Mouse (Mus musculus) kidney, adult 18-20 months (tissue): ENCODE results near the gene 1700034J05Rik.

Experiments
- DNase-seq: peaks from one replicate; pipeline ENCODE4 v3.0.0; 2021

The 1700034J05Rik gene

DNA sequence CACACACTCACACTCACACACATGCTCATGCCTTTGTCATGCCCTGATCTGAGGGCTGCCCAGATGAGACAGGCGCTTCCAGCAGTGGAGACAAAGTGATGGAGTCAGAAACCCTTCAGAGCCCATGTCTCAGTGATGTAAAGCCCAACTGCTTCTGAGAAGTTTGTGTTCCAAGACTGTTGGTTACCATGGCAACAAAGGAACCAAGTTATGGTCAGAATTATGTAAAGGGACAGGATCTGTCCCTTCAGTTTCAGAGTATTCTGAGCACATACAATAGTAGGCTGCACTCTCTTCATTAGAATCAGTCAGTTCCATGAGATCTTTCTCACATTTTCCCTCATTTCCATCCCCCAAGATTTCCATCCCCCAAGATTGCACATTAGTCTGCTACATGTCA is at the start of gene 1700034J05Rik:
TSS of gene 1700034J05Rik (minus strand) at position 165 of the 400 bp plus-strand sequence.
- no peak for DNase-seq

DNA sequence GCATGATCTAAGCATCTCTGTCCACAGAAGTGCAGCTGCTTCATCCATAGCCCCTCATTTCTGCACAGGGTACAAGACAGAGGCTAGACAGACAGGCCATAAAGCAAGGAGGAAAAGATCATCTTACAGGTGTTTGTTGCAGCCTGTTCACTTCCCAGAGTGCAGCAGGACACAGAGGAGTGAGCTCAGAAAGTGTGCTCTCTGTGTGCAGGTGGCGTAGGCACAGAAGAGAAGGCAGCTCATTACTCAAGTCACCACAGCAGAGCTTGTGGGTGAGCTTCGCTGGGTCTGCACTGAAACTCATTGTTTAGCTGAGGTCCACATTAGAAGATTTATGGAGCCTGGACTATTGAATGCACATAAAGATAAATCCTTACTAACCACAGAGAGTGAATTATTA is 45.5 kb upstream of the 1700034J05Rik start:
- DNase-seq, result no peak

DNA sequence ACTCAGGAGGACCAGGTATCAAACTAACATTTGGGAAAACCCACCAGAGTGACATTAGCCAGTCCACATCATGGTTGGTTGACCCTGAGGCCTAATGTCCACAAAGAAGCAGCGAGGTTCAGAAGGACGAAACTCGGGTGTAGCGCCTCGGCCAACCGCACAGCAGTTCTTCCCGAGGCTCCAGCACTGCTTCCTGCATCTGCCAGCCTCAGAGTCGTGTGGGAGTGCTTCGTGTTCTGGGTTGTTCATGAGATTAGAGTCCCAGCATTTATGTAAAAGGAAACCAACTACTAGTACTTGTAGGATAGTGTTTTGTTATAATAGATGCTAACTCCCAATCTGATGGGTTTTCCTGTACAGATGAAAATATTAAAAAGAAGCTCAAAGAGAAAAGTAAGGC is 45.1 kb upstream of the 1700034J05Rik start:
- no peak for DNase-seq

DNA sequence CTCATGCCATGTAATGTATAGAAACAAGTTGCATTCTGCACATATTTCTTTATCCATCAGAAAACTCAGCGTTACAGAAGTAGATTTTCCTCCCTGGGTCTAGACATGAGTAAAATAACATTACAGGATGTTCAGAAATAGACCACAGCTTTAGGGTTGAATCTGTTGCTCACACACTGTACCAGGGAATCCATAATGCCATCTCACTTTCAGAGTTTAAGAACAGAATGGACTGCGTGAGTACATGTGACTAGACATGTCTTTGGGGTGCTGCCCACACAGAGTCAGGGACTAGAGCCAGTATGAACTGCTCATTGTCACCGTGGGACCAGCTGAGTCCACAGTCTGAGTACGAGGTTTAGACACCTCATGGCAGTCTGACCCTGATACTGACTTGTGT is 44.5 kb upstream of the 1700034J05Rik start:
- DNase-seq, result no peak

DNA sequence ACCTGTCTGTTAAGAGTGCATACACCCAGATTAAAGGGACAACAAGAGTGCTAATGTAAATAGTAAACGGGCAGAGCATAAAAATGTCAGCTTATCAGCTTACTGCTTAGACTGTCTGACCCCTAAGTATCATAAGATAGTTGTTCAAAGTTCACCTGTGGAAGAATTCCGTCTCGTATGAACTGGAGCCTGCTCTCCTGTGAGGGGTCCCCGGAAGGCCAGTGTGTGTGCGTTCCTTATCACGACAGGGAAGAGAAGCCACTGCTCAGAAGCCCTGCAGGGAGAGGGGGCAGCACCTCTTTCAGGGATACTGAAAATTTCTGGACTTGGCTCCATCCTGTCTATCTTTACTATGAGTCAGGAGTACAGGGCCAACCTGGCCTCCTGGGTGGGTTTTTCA is 42.8 kb upstream of the 1700034J05Rik start:
- DNase-seq, result no peak

DNA sequence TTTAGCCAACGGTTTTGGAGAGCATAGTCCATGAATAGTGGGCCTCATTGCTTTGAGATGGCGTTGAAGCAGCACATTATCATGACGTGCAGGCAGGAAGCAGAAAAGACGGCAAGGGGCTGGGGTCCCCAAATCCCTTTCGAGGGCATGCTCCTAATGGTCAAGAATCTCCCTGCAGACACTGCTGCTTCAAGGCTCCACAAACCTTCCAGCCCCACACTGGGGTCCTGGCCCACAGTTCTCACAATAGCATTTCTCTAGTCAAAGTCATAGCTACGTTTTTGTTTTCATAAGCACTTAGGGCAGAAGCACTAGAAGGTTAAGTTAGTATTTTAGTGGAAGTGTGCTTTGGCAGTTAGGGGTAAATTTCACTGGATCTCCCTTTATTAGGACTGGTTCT is 41.7 kb upstream of the 1700034J05Rik start:
- DNase-seq, result no peak

DNA sequence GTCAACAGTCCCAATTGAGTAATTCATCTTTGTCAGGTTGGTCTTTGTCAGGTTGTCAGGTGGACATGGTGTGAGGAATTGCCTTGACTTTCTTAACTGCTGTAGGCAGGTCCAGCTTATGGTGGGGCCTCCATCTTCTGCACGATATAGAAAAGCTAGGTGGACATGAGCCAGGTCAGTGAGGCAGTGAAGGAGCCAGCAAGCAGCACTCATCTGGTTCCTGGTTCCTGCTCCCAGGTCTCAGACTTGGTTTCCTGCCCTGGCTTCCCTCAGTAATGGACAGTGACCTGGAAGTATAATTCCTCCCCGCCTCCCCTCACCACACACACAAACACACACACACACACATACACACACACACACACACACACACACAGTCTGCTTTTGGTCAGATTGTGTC is 41.2 kb upstream of the 1700034J05Rik start:
- DNase-seq, result no peak

DNA sequence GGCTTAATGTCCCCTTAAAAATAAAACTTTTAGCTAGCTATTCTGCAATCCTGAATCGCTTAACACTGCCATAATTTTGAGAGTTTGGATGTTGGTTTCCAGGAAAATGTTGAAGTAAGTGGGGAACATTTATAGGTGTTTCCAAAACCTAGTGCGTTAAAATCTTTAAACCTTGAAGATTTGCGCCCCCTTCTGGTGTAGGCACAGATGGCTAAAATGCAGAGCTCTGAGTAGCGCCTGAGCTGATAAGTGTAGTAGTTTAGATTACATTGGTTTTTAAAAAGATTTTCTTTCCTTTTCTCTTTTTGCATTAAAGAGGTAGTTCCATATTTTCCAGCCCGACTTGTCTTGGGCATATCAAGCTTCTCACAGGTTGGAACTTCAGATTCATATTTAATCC is 40.0 kb upstream of the 1700034J05Rik start:
- DNase-seq, result peak; percentile 57

DNA sequence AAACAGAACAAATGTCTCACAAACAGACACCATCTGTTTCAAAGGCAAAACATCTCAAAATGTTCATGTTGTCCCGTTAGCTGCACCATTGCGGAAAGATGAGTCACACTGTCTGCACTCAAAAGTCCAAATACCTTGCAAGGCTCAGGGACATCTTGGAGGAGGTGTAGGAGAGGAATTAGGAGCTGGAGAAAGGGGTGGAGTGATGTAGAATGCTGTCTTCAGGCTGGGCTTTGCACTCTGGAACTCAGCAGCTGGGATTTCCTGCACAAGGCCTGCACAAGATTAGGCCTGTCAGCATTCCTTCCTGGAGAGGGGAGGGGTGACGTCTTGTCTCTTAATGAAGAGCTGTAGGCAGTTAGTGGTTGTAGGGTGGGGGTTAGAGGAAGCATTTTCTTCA is 30.3 kb upstream of the 1700034J05Rik start:
- DNase-seq, result no peak

DNA sequence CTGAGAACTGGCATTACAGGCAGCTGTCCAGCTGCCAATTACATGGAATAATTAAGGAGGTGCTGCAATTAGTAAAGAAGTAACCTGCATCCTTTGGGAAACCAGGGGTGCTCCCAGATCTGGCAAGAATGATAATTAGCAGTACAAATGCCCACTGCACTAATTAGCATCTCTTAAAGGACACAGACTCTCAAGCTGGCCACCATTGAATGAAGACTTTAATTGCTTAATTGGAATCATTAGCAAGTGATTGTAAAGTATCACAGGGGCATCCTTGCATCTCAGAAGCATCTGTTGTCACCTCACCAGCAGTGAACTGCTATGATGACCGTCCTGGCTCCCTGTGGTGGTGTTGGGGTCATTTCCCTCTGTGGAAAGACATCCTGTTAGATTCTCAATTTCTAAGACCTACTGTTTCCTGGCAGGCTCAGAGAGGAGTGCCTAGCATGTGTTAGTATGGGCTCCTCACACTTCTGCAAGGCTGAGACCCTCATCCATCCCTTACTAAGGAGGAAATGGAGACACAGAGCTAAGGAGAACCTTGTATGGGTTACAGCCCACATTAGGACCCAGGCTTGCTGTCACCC is 27.1 kb upstream of the 1700034J05Rik start:
- no peak for DNase-seq

DNA sequence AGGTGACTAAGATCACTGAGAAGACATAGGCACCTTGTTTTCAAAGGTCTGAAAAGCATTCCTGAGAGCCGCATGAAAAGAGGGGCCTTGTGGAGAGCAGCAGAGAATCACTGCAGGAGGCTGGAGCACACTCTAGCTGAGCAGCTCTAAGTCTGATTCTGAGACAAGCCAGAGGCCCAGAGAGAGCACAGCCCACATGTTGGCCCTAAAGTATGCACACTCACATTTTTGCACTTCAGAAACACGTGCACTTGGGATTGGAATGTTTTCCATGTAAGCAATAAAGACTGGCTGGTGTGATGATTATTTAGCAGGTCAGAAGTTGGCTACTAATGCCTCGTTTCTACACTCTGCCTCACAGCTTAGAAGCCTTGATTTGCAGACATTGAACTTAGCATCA is 25.7 kb upstream of the 1700034J05Rik start:
- no peak for DNase-seq

DNA sequence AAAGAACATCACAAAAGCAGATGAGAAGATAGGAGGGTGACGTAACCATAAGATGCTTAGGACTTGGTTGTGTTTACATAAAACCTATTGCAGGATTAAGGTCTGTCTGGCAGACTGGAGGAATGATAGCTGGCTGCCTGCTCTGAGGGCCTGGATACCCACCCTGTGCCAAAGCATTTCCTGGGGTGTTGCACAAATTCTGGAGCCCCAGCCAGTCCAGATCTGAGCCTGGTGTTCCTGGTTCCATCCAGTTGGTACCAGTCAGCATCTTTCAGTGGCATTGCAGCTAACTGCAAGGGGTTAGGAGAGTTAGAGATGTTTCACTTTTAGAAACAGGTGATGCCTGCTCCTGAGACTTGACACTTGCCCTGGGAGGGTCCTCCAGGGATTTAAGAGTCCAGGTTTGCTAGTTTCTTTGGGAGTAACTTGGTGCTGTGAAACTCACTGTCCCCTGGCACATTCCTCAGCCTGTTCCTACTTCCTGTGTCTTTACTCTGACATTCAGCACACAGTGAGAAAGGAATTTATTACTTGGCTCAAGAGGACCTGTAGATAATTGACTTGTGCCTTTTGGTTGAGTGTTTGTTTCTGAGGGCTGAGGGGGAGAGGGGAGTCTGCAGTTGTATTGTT is 25.0 kb upstream of the 1700034J05Rik start:
- DNase-seq, result peak; percentile 70

DNA sequence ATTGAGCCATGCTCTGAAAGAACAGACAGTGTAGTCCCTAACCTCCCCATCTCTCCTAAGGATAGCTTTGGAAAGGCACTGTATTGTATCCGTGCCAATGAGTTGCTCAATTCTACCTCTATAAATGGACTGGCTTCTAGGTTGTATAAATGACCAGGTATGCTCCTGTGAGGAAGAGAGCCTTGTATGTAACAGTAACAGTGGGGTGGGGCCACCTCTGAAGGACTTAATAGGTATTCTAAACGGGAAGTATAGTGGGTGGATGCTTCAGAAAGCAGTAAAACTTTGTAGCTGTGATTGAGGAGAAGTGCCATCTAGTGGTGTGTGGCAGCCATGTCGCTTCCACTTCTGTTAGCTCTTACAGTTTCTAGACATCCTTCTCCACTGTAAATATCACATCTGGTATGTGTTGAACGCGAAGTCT is 24.5 kb upstream of the 1700034J05Rik start:
- DNase-seq, result peak; percentile 57

DNA sequence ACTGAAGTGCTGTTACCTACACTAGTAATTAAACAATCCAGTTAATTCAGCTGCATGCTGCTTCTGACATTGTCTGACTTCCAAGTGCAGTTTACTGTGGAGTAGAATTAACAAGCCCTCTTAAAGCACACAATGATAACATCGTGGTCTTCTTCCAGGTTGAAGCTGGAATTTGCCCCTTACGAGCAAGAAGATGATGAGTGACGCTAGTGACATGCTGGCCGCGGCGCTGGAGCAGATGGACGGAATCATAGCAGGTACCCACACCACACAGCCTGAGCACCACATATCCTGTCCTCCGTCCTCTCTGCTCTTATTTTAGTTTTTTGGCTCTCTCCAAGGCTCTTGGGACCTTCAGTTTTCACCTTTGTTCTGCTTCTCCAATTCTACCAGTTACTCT is 22.2 kb upstream of the 1700034J05Rik start:
- no peak for DNase-seq

DNA sequence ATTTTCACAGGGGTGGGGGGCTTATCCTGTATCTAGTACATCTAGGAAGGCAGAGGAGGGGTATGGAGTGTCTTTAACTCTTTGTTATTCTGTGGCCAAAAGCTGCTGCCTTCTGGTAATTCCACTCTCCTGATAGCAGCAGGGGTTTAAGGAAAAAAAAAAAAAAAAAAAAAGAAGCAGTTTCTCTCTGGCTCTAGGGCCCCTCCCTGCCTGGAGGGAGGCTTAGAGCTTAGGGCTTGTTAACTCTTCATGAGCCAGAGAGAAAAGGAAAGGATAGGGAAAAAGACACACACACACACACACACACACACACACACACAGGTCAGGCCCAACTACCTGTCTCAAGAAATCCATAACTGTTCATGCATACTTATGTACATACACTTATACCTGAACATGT is 19.6 kb upstream of the 1700034J05Rik start:
- no peak for DNase-seq

DNA sequence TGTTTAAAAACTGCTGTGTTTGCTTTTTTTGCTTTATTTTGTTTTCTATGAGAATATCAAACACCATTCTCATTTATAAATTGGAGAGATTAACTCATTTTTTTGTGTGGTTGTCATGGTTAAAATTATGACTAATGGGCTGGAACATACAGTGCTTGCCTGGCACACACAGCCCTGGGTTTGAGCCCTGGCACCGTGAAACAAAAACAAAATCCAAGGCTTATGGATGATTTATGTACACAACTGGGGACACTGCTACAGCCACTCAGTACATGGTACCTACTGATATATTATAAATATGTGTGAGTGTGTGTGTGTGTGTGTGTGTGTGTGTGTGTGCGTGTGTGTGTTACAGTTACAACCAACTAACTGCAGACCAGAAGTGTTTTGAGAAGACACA is 19.2 kb upstream of the 1700034J05Rik start:
- DNase-seq, result no peak

DNA sequence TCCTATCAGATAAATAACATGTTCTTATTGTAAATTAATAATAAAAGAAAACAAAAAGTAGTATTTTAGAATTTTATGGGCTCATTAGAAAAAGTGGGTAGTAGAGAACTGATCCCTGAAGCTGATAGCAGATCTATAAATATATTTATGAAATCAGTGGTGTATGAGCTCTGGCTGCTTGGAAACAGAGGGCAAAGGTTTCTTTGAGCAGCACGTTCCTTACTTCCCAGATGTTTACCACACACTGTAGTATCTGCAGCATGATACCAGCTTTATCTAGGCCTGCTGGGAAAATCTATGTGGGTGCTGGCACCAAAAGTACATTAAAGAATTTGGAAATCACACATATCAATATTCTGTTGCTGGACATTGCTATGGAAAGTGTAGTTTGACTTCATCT is 18.5 kb upstream of the 1700034J05Rik start:
- DNase-seq, result no peak

DNA sequence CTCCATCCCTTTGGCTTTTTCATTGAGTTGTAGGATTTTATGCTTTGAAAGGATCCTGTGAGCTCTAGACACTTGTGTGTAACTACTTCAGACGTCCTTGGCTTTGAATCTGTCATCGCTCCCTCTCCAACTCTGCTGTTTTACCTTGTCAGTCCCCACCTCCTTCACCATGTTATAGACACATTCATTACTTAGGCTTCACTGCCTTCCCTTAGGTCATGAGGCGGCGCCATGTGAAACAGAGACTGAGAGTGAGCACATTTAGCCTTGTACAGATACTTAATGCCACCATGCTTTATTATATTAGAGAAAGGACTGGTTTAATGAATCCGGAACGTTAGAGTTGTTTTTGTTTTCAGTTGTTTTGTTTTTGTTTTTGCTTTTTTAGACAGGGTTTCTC is 17.8 kb upstream of the 1700034J05Rik start:
- DNase-seq, result no peak

DNA sequence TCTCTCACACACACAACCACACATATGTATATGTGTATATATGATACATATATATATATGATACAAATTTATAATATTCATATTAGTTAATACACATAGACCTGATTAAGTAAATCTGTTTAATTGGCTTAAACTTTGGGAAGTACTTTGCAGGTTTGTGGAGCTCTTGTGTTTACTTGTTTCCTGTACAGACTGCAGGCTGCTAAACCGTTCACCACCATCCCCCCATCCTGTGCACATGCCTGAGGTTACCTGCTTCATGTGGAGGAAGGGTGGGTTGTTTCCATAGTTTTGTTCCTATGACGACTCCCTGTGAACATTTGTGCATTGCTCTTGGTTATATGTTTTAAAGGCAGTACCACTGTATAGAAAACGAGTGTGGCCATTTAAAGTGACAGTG is 17.1 kb upstream of the 1700034J05Rik start:
- DNase-seq, result no peak

DNA sequence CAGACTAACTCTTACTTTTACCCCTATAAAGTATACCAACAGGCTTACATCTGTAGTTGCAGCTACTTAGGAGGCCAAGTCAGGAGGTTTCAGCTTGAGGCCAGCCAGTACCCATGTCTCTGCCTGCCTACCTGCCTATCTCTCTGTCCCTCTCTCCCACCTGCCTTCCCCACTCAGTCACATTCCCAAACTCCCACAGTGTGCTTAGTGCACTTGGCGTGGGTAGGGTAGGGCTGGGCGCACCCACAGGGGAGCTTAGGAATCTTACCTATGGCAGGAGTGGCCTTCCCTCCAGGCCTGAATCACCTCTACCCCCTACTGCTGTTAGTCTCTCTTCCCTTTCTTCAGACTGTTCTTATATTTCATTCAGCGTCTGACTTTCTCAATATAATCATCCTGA is 16.6 kb upstream of the 1700034J05Rik start:
- DNase-seq, result no peak

DNA sequence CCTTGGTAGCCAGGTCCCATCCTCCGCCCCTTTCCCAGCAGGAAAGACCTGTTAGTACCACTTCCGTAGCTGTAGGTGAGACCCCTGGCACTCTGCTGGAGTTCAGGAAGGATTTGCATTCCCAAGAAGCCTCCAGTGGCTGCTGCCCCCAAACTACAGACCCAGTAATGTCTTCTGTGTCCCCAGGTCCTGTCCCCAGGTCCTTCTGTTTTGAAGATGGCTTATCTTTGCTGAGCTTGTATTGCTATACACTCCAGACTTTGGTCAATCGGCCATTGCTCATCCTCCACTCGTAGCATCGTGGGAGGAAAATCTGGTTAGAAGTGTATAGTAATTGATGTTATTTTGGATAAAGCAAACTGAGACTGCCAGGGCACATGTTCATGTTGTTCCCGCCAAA is 13.6 kb upstream of the 1700034J05Rik start:
- no peak for DNase-seq

DNA sequence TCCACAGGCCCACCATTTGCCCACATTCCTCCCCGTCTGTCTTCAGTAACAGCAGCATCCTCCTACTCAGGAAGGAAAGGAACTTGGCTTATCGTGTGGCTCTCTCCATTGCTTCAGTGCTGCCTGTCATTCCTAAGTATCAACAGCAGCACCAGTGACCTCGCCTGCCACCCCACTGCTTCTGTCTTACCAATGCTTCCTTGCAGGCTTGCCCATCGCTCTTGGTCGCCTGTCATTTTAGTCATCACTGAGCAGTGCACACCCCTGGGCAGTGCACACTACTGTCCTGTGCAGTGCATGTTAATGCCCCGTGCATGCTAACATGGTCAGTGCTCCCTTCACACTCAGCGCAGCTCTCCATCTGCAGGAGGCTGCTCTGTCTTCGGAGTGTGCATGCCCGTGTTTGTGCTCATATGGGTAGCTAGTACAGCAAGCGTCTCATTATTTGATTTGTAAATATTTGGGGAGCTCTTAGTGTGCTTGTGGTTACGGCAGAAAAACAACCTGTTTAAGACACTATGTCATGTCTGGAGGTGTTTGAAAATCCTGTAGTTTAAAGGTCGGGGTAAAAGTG is 12.3 kb upstream of the 1700034J05Rik start:
- no peak for DNase-seq

DNA sequence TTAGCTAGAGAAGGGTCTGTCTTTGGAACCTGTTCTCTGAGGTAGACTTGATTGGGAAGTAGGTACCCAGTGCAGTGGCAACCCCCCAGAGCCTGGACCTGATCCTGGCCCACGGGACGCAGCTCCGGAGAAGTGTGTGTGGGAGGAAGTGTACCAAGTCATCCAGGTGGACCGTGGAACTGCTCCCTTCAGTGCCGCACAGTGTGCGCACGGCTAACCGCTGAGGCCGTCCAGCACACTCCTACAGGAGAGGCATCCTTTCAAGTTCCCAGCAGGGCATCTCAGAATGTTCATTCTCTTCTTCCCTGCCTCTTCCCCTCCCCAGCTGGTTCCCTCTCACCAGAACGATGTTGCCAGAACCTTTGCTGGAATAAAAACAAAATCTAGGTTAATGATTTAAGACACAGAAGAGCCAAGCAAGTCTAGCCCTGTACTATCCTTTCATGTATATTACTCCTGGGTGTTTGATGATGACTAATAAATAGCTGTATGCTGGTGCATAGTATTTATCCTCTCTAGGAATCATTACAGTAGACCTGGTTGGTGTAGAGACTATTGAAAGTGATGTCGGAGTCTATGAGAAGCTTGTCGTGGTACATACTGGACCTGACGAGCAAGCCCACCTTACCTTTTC is 11.0 kb upstream of the 1700034J05Rik start:
- no peak for DNase-seq

DNA sequence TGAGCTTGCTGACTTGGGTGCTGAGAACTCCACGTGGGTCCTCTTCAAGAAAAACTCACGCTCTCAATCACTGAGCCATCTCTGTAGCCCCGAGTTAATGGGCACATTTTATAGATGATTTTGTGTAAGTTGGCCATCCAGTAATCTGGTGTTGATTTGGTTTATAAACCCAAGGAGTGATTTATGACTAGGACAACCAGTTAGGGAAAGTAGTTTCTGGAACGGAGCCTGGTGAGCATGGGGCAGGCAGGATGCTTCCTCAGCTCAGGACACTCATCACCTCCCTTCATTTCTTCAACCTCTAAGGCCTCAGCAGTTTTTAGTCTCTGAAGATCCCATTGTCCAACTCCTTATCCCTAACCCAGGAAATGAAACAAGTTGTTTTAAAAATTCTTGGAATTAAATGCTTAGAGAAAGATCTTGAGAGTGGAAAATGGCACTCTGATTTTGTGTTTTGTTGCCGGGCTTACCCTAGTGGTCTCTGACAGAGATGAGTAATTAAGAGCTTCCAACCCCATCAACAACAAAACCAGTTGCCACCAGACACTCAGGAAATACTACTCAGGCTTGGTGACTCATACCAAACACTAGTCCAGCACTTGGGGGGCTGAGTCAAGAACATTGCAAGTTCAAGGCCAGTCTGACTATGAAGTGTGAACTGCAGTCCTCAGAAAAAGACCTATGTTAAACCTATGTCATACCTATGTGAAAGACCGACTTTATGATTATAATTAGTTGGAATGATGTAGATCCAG is 9.4 kb upstream of the 1700034J05Rik start:
- no peak for DNase-seq
